Comparison of ENCODE assay signal across 8 mouse cellular contexts in genomic region chr4:136956751-136957446, GRCm38 (mm10). TPM values are rescaled to one million over a fixed set of nuclear protein-coding genes. Genes with fewer than 3 reads are reported as not detected.
DNase-seq lines count a peak whose midpoint lies in the region; ATAC-seq and TF ChIP-seq lines count a peak whose summit lies in the region.

Gene Epha8, minus strand, starts transcription at chr4:136956816.

- no peak for TF ChIP-seq POLR2A in testis, adult 2 months (IDR thresholded peaks at IDR 0.05; ENCODE audit: control insufficient read depth, low read depth, low read length)

- intact Hi-C loops in heart, postnatal 14 days (cut with DNase I): no loop called here

- 11% methylated on average over 75 of the region's 75 CpGs for WGBS in heart, embryonic 10.5 days
- WGBS in intestine, embryonic 14.5 days: 2% methylated on average over 48 of the region's 75 CpGs
- WGBS in neural tube, embryonic 11.5 days: 5% methylated on average over 16 of the region's 75 CpGs

- H3K36me3 ChIP-seq in heart, embryonic 10.5 days: no peaks in the 10 kb centered on the region
- no peaks in the 10 kb centered on the region for H3K36me3 ChIP-seq in testis, adult 2 months (ENCODE audit: control insufficient read depth, insufficient read depth, low read length)
- no peaks in the 10 kb centered on the region for H3K36me3 ChIP-seq in intestine, embryonic 14.5 days (ENCODE audit: control insufficient read depth, insufficient read depth, low read length)
- H3K36me3 ChIP-seq in neural tube, embryonic 11.5 days (ENCODE audit: control insufficient read depth, insufficient read depth, low read length): no peaks in the 10 kb centered on the region

- peak within 1 kb of the TSS; percentile 54 for H3K4me3 ChIP-seq in heart, embryonic 10.5 days
- H3K4me3 ChIP-seq in testis, adult 2 months (ENCODE audit: control insufficient read depth, low read depth, low read length): peak within 1 kb of the TSS; percentile 65
- H3K4me3 ChIP-seq in intestine, embryonic 14.5 days (ENCODE audit: low read depth, low read length): peak within 1 kb of the TSS; percentile 38
- peak within 1 kb of the TSS; percentile 45 for H3K4me3 ChIP-seq in neural tube, embryonic 11.5 days (ENCODE audit: low read depth, low read length)

- TF ChIP-seq CTCF in testis, adult 2 months (IDR thresholded peaks at IDR 0.05; ENCODE audit: control insufficient read depth, insufficient read depth, insufficient replicate concordance, low read depth, low read length): no peak

- H3K9me3 ChIP-seq in heart, embryonic 10.5 days: no peaks in the 10 kb centered on the region
- H3K9me3 ChIP-seq in intestine, embryonic 14.5 days (ENCODE audit: control insufficient read depth, low read length): no peaks in the 10 kb centered on the region
- no peaks in the 10 kb centered on the region for H3K9me3 ChIP-seq in neural tube, embryonic 11.5 days (ENCODE audit: control insufficient read depth, low read length)

- no peak; the same call in 1 of the 2 replicates for ATAC-seq in intestine, embryonic 14.5 days (replicated peaks; ENCODE audit: low FRiP score, low TSS enrichment, low read depth)
- peak; percentile 16; the same call in 1 of the 2 replicates for ATAC-seq in neural tube, embryonic 11.5 days (ENCODE audit: insufficient read depth, low FRiP score, low TSS enrichment)
- ATAC-seq in inflammation-experienced regulatory T-cells, adult 6 months: no peak

- peaks cover 25% of the 10 kb centered on the region for H3K4me1 ChIP-seq in heart, embryonic 10.5 days
- peaks cover 17% of the 10 kb centered on the region for H3K4me1 ChIP-seq in testis, adult 2 months (ENCODE audit: control insufficient read depth, insufficient read depth, low read length)
- peaks cover 24% of the 10 kb centered on the region for H3K4me1 ChIP-seq in intestine, embryonic 14.5 days (replicated peaks; ENCODE audit: control insufficient read depth, insufficient read depth, low read length)
- peaks cover 12% of the 10 kb centered on the region for H3K4me1 ChIP-seq in neural tube, embryonic 11.5 days (ENCODE audit: control insufficient read depth, insufficient read depth, low read length)

- 0 out of 2 replicates have a peak within 1 kb of the TSS, but pooled peaks have one; percentile 10 for H3K9ac ChIP-seq in intestine, embryonic 14.5 days (ENCODE audit: low read length)
- H3K9ac ChIP-seq in neural tube, embryonic 11.5 days (ENCODE audit: low read length): peak within 1 kb of the TSS; percentile 12; the same call in 1 of the 2 replicates

- H3K4me2 ChIP-seq in intestine, embryonic 14.5 days (ENCODE audit: low read length): peak within 1 kb of the TSS; percentile 92
- H3K4me2 ChIP-seq in neural tube, embryonic 11.5 days (ENCODE audit: low read depth): peak within 1 kb of the TSS; percentile 88

- no peak for DNase-seq in heart, embryonic 10.5 days (ENCODE audit: low spot score)
- no peak for DNase-seq in heart, postnatal 14 days
- DNase-seq in testis, postnatal 14 days (ENCODE audit: low spot score): no peak
- no peak for DNase-seq in intestine, embryonic 14.5 days (ENCODE audit: low spot score)
- no peak for DNase-seq in neural tube, embryonic 11.5 days (ENCODE audit: low spot score)
- no peak for DNase-seq in gastrocnemius, postnatal 25 days

- peaks cover 100% of the 10 kb centered on the region for H3K27me3 ChIP-seq in heart, embryonic 10.5 days (ENCODE audit: insufficient read depth, poor library complexity, severe bottlenecking)
- no peaks in the 10 kb centered on the region for H3K27me3 ChIP-seq in testis, adult 2 months (ENCODE audit: control insufficient read depth, insufficient read depth, low read length)
- H3K27me3 ChIP-seq in intestine, embryonic 14.5 days (replicated peaks; ENCODE audit: control insufficient read depth, insufficient read depth, low read length): peaks cover 66% of the 10 kb centered on the region
- peaks cover 47% of the 10 kb centered on the region for H3K27me3 ChIP-seq in neural tube, embryonic 11.5 days (ENCODE audit: control insufficient read depth, insufficient read depth, low read length)

- no peak within 1 kb of the TSS for H3K27ac ChIP-seq in heart, embryonic 10.5 days
- no peak within 1 kb of the TSS for H3K27ac ChIP-seq in testis, adult 2 months (ENCODE audit: control insufficient read depth, insufficient read depth, low read depth, low read length)
- H3K27ac ChIP-seq in intestine, embryonic 14.5 days (ENCODE audit: low read depth): no peak within 1 kb of the TSS
- H3K27ac ChIP-seq in neural tube, embryonic 11.5 days (ENCODE audit: low read depth, low read length): no peak within 1 kb of the TSS

RNA-seq across cellular contexts. Expression of gene Epha8, which starts in this region (rescaled TPM):
- polyA plus RNA-seq in heart, embryonic 10.5 days (2016; fragmentation: Nextera tagmentation; extraction: Ambion mirVana): 0.17 and 0.45 TPM in 2 replicates
- not detected for total RNA-seq in heart, postnatal 14 days (2021)
- 2.0 and 2.1 TPM in 2 replicates for polyA plus RNA-seq in testis, adult 2 months (2012; rRNA removed)
- polyA plus RNA-seq in intestine, embryonic 14.5 days (2014; fragmentation: Nextera tagmentation; extraction: Ambion mirVana): 0.75 and 1.1 TPM in 2 replicates
- polyA plus RNA-seq in neural tube, embryonic 11.5 days (2014; fragmentation: Nextera tagmentation; extraction: Ambion mirVana): 1.8 and 2.5 TPM in 2 replicates
- not detected for total RNA-seq in gastrocnemius, postnatal 25 days (2021)
- under 1 TPM in 2 of 3 experiments, not detected in 1; 0.21 to 0.34 TPM for polyA plus RNA-seq in inflammation-experienced regulatory T-cells, adult 6 months (2017; shearing (Covaris generic))
